Mouse (Mus musculus): ENCODE results near the gene Akr7a5. TPM values are rescaled to one million over a fixed set of nuclear protein-coding genes. Genes with fewer than 3 reads are reported as not detected.

Gene Akr7a5
- total and polyA plus RNA-seq, 2 experiments = 142 to 144 TPM

- Histone ChIP-seq H3K27me3 (ENCODE audit: control insufficient read depth, insufficient read depth, low read length) (no peaks in the 10 kb centered on the region), H3K27ac (replicated peaks; ENCODE audit: insufficient read depth, low read depth, low read length) (no peak overlapping the region), H3K4me3 (ENCODE audit: insufficient read depth, low read depth, low read length) (no peak overlapping the region), H3K79me2 (ENCODE audit: control insufficient read depth, insufficient read depth, low read length) (no peaks in the 10 kb centered on the region), H3K36me3 (ENCODE audit: control insufficient read depth, insufficient read depth, low read length) (no peaks in the 10 kb centered on the region), H3K9ac (ENCODE audit: low read depth, low read length) (no peak overlapping the region), H3K4me1 (ENCODE audit: control insufficient read depth, insufficient read depth, low read length) (no peaks in the 10 kb centered on the region)
- DNase-seq (ENCODE audit: extremely low read depth, low read depth, low spot score) = peak; percentile 59
- WGBS = 57% methylated on average over 10 of the region's 10 CpGs
- peak; percentile 97 for TF ChIP-seq CTCF (IDR thresholded peaks at IDR 0.05; ENCODE audit: low read depth, low read length)
- no peak for TF ChIP-seq POLR2A (IDR thresholded peaks at IDR 0.05; ENCODE audit: extremely low read depth, insufficient read depth, low read length)
Observed at GRCm38 (mm10) chr4:139289017-139289416, 21.5 kb upstream of the Akr7a5 start.

- TF ChIP-seq CTCF (IDR thresholded peaks at IDR 0.05; ENCODE audit: low read depth, low read length) = no peak
- TF ChIP-seq POLR2A (IDR thresholded peaks at IDR 0.05; ENCODE audit: extremely low read depth, insufficient read depth, low read length) = no peak
- Histone ChIP-seq H3K27ac (replicated peaks; ENCODE audit: insufficient read depth, low read depth, low read length) (no peak overlapping the region), H3K36me3 (ENCODE audit: control insufficient read depth, insufficient read depth, low read length) (no peaks in the 10 kb centered on the region), H3K27me3 (ENCODE audit: control insufficient read depth, insufficient read depth, low read length) (no peaks in the 10 kb centered on the region), H3K4me1 (ENCODE audit: control insufficient read depth, insufficient read depth, low read length) (no peaks in the 10 kb centered on the region), H3K4me3 (ENCODE audit: insufficient read depth, low read depth, low read length) (no peak overlapping the region), H3K9ac (ENCODE audit: low read depth, low read length) (no peak overlapping the region), H3K79me2 (ENCODE audit: control insufficient read depth, insufficient read depth, low read length) (no peaks in the 10 kb centered on the region)
- 90% methylated on average over 16 of the region's 16 CpGs for WGBS
- no peak for DNase-seq (ENCODE audit: extremely low read depth, low read depth, low spot score)
Observed at GRCm38 (mm10) chr4:139291099-139291498, 19.4 kb upstream of the Akr7a5 start.

GRCm38 (mm10) chr4:139292038-139292437 lies 18.5 kb upstream of the Akr7a5 start:
- Histone ChIP-seq H3K9ac (ENCODE audit: low read depth, low read length) (no peak overlapping the region), H3K27me3 (ENCODE audit: control insufficient read depth, insufficient read depth, low read length) (no peaks in the 10 kb centered on the region), H3K4me3 (ENCODE audit: insufficient read depth, low read depth, low read length) (no peak overlapping the region), H3K27ac (replicated peaks; ENCODE audit: insufficient read depth, low read depth, low read length) (no peak overlapping the region), H3K36me3 (ENCODE audit: control insufficient read depth, insufficient read depth, low read length) (no peaks in the 10 kb centered on the region), H3K4me1 (ENCODE audit: control insufficient read depth, insufficient read depth, low read length) (no peaks in the 10 kb centered on the region), H3K79me2 (ENCODE audit: control insufficient read depth, insufficient read depth, low read length) (no peaks in the 10 kb centered on the region)
- TF ChIP-seq CTCF (IDR thresholded peaks at IDR 0.05; ENCODE audit: low read depth, low read length) (no peak), POLR2A (IDR thresholded peaks at IDR 0.05; ENCODE audit: extremely low read depth, insufficient read depth, low read length) (no peak)
- no peak for DNase-seq (ENCODE audit: extremely low read depth, low read depth, low spot score)
- WGBS = 94% methylated on average over 5 of the region's 5 CpGs

GRCm38 (mm10) chr4:139297566-139297965 lies 13.0 kb upstream of the Akr7a5 start:
- H3K79me2 ChIP-seq (ENCODE audit: control insufficient read depth, insufficient read depth, low read length) = no peaks in the 10 kb centered on the region
- no peaks in the 10 kb centered on the region; the same call in 1 of the 2 replicates for H3K36me3 ChIP-seq (ENCODE audit: control insufficient read depth, insufficient read depth, low read length)
- no peak overlapping the region for H3K9ac ChIP-seq (ENCODE audit: low read depth, low read length)
- DNase-seq (ENCODE audit: extremely low read depth, low read depth, low spot score) = peak; percentile 91
- H3K4me3 ChIP-seq (ENCODE audit: insufficient read depth, low read depth, low read length) = no peak overlapping the region
- WGBS = 33% methylated on average over 4 of the region's 4 CpGs
- peak overlapping the region; percentile 92 for H3K27ac ChIP-seq (replicated peaks; ENCODE audit: insufficient read depth, low read depth, low read length)
- TF ChIP-seq CTCF (IDR thresholded peaks at IDR 0.05; ENCODE audit: low read depth, low read length) (peak; percentile 59), POLR2A (IDR thresholded peaks at IDR 0.05; ENCODE audit: extremely low read depth, insufficient read depth, low read length) (no peak)
- H3K27me3 ChIP-seq (ENCODE audit: control insufficient read depth, insufficient read depth, low read length) = no peaks in the 10 kb centered on the region
- peaks cover 25% of the 10 kb centered on the region for H3K4me1 ChIP-seq (ENCODE audit: control insufficient read depth, insufficient read depth, low read length)

GRCm38 (mm10) chr4:139298671-139299366 lies 11.7 kb upstream of the Akr7a5 start:
- 22% methylated on average over 12 of the region's 12 CpGs for WGBS
- H3K36me3 ChIP-seq (ENCODE audit: control insufficient read depth, insufficient read depth, low read length) = no peaks in the 10 kb centered on the region; the same call in 1 of the 2 replicates
- peak overlapping the region; percentile 62 for H3K9ac ChIP-seq (ENCODE audit: low read depth, low read length)
- no peaks in the 10 kb centered on the region for H3K27me3 ChIP-seq (ENCODE audit: control insufficient read depth, insufficient read depth, low read length)
- DNase-seq (ENCODE audit: extremely low read depth, low read depth, low spot score) = peak; percentile 96
- no peaks in the 10 kb centered on the region for H3K79me2 ChIP-seq (ENCODE audit: control insufficient read depth, insufficient read depth, low read length)
- peaks cover 25% of the 10 kb centered on the region for H3K4me1 ChIP-seq (ENCODE audit: control insufficient read depth, insufficient read depth, low read length)
- TF ChIP-seq CTCF (IDR thresholded peaks at IDR 0.05; ENCODE audit: low read depth, low read length) (no peak), POLR2A (IDR thresholded peaks at IDR 0.05; ENCODE audit: extremely low read depth, insufficient read depth, low read length) (no peak)
- peak overlapping the region; percentile 92 for H3K27ac ChIP-seq (replicated peaks; ENCODE audit: insufficient read depth, low read depth, low read length)
- H3K4me3 ChIP-seq (ENCODE audit: insufficient read depth, low read depth, low read length) = peak overlapping the region; percentile 9; the same call in 1 of the 2 replicates

- no peak overlapping the region for H3K4me3 ChIP-seq (ENCODE audit: insufficient read depth, low read depth, low read length)
- peak; percentile 69 for DNase-seq (ENCODE audit: extremely low read depth, low read depth, low spot score)
- peak; percentile 27; the same call in 1 of the 2 replicates for TF ChIP-seq CTCF (IDR thresholded peaks at IDR 0.05; ENCODE audit: low read depth, low read length)
- no peak for TF ChIP-seq POLR2A (IDR thresholded peaks at IDR 0.05; ENCODE audit: extremely low read depth, insufficient read depth, low read length)
- H3K27ac ChIP-seq (replicated peaks; ENCODE audit: insufficient read depth, low read depth, low read length) = no peak overlapping the region
- 53% methylated on average over 8 of the region's 8 CpGs for WGBS
- H3K4me1 ChIP-seq (ENCODE audit: control insufficient read depth, insufficient read depth, low read length) = peaks cover 25% of the 10 kb centered on the region
- no peaks in the 10 kb centered on the region; the same call in 1 of the 2 replicates for H3K36me3 ChIP-seq (ENCODE audit: control insufficient read depth, insufficient read depth, low read length)
- no peaks in the 10 kb centered on the region for H3K27me3 ChIP-seq (ENCODE audit: control insufficient read depth, insufficient read depth, low read length)
- H3K79me2 ChIP-seq (ENCODE audit: control insufficient read depth, insufficient read depth, low read length) = no peaks in the 10 kb centered on the region
- H3K9ac ChIP-seq (ENCODE audit: low read depth, low read length) = no peak overlapping the region
Observed at GRCm38 (mm10) chr4:139301780-139302179, 8.8 kb upstream of the Akr7a5 start.
